Mouse (Mus musculus) monocyte, adult 5-6 weeks (primary cell): ENCODE measurements around the gene Gm9376. TPM values are rescaled to one million over a fixed set of nuclear protein-coding genes. Genes with fewer than 3 reads are reported as not detected.

ENCODE experiments used
- ATAC-seq: fragments of 153-309, 156-312 bp; replicated peaks from 2 replicates; pipeline ENCODE4 v1.8.0; 2017; ENCODE audit warnings: mild to moderate bottlenecking; ENCODE audit not compliant: low TSS enrichment, insufficient number of reproducible peaks, severe bottlenecking, poor library complexity, low FRiP score
- total RNA-seq: library from RNA; stranded (forward); fragments of 200-1000, 200-491, 200-594 nt; gene quantifications from 3 replicates; pipeline ENCODE4 v1.2.3, GENCODE M21; 2017

The Gm9376 gene
- not detected in 3 replicates for total RNA-seq

- no peak for ATAC-seq
Measured at GRCm38 (mm10) chr14:118266660-118267059, at the start of gene Gm9376. Gene Gm9376 (plus strand): TSS chr14:118266960.

GRCm38 (mm10) chr14:118220885-118221284 is 45.9 kb upstream of the Gm9376 start:
- no peak for ATAC-seq

GRCm38 (mm10) chr14:118225061-118225743 is 41.6 kb upstream of the Gm9376 start:
- ATAC-seq: no peak

GRCm38 (mm10) chr14:118225911-118226310 is 40.8 kb upstream of the Gm9376 start:
- no peak for ATAC-seq

- no peak for ATAC-seq
Measured at GRCm38 (mm10) chr14:118226471-118227155, 40.1 kb upstream of the Gm9376 start.

- ATAC-seq: no peak
Measured at GRCm38 (mm10) chr14:118232381-118232970, 34.3 kb upstream of the Gm9376 start.

GRCm38 (mm10) chr14:118233786-118234540 is 32.8 kb upstream of the Gm9376 start:
- no peak for ATAC-seq

GRCm38 (mm10) chr14:118234541-118235210 is 32.1 kb upstream of the Gm9376 start:
- ATAC-seq: no peak

GRCm38 (mm10) chr14:118235361-118235972 is 31.3 kb upstream of the Gm9376 start:
- ATAC-seq: no peak

- no peak for ATAC-seq
Measured at GRCm38 (mm10) chr14:118235973-118236885, 30.5 kb upstream of the Gm9376 start.

- no peak for ATAC-seq
Measured at GRCm38 (mm10) chr14:118236886-118237289, 29.9 kb upstream of the Gm9376 start, which contains the start of gene Sox21. Gene Sox21 (minus strand): TSS chr14:118237030.

- no peak for ATAC-seq
Measured at GRCm38 (mm10) chr14:118237786-118238185, 29.0 kb upstream of the Gm9376 start.

- no peak for ATAC-seq
Measured at GRCm38 (mm10) chr14:118239351-118239750, 27.4 kb upstream of the Gm9376 start.

GRCm38 (mm10) chr14:118241416-118241815 is 25.3 kb upstream of the Gm9376 start:
- ATAC-seq: no peak

- no peak for ATAC-seq
Measured at GRCm38 (mm10) chr14:118253381-118253780, 13.4 kb upstream of the Gm9376 start.

- ATAC-seq: no peak
Measured at GRCm38 (mm10) chr14:118268849-118269248, 2.1 kb downstream of the Gm9376 start.
